Mouse (Mus musculus): Measurements from ENCODE around the gene Wnk2. TPM values are rescaled to one million over a fixed set of nuclear protein-coding genes. Genes with fewer than 3 reads are reported as not detected.

The Wnk2 gene
- polyA plus RNA-seq, 1 experiment from 2014 or later: 0.36 TPM

DNA sequence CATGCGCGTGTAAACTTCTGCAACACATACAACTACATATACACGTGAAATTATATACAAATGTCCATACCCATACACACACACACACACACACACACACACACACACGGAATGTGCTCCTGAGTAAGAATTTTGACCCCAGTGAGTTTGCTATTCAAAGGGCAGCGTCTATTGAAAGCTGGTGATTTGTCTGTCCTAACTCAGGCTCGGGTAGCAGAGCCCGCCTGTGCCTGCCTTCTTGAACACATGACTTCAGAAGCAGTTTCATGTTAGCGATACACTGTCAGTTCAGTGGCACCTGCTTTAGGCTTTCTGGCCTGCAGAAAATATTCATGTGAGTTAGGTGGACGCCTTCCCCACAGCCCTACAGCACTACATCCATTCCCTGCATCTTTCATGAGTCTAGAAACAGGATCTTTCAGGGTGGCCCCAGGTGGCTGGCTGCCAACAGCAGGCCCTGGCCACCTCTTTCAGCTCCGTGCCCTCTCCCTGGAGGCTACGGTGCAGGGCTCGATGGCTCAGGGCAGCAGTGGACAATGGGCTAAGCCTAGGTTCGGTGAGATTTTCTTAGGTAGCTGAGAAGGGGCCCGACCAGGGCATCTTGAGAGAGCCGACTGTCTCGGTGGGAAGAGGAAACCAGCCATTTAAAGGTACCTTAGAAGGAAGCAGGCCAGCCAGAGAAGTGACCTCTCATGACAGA, 44.5 kb upstream of the Wnk2 start:
- Histone ChIP-seq H3K9me3 (ENCODE audit: low read length) (no peaks in the 10 kb centered on the region), H3K27me3 (replicated peaks; ENCODE audit: insufficient read depth, low read length) (no peaks in the 10 kb centered on the region), H3K4me3 (ENCODE audit: low read depth, low read length) (no peak overlapping the region), H3K27ac (ENCODE audit: low read length) (no peak overlapping the region), H3K36me3 (ENCODE audit: insufficient read depth, low read length) (0 out of 2 replicates have a peak, but pooled peaks cover 15% of the 10 kb centered on the region), H3K9ac (replicated peaks; ENCODE audit: low read depth) (no peak overlapping the region), H3K4me1 (ENCODE audit: insufficient read depth, low read depth, low read length) (peaks cover 17% of the 10 kb centered on the region), H3K4me2 (replicated peaks; ENCODE audit: low read depth, low read length) (no peak overlapping the region)
- WGBS: 68% methylated on average over 16 of the region's 16 CpGs
- ATAC-seq: no peak
- no peak for TF ChIP-seq EP300 (IDR thresholded peaks at IDR 0.05)
- TF ChIP-seq CTCF (IDR thresholded peaks at IDR 0.05): no peak
- no peak for DNase-seq (ENCODE audit: low spot score)

- Histone ChIP-seq H3K4me2 (replicated peaks; ENCODE audit: low read depth, low read length) (no peak overlapping the region), H3K9ac (replicated peaks; ENCODE audit: low read depth) (no peak overlapping the region), H3K4me3 (ENCODE audit: low read depth, low read length) (no peak overlapping the region), H3K9me3 (ENCODE audit: low read length) (no peaks in the 10 kb centered on the region), H3K27me3 (replicated peaks; ENCODE audit: insufficient read depth, low read length) (no peaks in the 10 kb centered on the region), H3K36me3 (ENCODE audit: insufficient read depth, low read length) (0 out of 2 replicates have a peak, but pooled peaks cover 15% of the 10 kb centered on the region), H3K27ac (ENCODE audit: low read length) (no peak overlapping the region), H3K4me1 (ENCODE audit: insufficient read depth, low read depth, low read length) (peaks cover 21% of the 10 kb centered on the region)
- TF ChIP-seq EP300 (IDR thresholded peaks at IDR 0.05) (no peak), CTCF (IDR thresholded peaks at IDR 0.05) (no peak)
- no peak for ATAC-seq
- no peak for DNase-seq (ENCODE audit: low spot score)
- WGBS: 60% methylated on average over 5 of the region's 5 CpGs
These were observed 43.8 kb upstream of the Wnk2 start for GRCm38 (mm10) chr13:49191673-49192035.

DNA sequence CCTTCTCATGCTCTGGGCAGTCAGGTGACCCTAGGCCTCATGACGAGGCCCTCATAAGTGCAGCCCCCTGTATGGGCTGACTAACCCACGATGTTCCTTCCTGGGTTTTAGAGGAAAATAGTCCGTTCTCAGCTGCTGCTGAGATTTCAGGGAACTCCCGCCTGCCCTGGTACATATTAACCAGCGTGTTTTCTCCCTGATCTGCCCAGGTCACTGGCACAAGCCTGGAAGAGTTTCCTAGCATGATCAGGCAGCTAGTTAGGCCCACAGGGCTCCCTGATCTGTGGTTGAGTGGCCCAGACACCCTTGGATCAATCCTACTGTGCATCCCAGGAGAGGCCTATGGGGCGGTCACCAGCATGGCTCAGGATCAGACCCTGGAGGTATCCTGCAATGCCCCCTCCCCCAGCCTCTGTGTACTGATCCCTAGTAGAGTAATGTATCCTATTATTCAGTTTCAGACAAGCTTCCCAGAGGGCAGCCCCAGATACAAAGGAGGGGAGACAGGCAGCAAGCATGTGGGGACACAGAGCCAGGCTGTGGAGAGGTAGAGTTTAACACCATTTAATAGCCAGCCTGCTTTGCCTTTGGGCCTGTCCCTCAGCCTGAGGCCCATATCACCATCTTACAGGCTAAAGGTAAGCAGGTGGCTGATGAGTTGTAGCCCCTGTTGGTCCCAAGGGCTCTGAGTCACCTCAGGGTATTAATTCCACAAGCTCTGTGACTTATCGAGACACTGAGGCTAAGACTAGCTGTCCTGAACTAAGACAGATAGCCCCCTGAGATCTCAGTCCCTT, 43.3 kb upstream of the Wnk2 start:
- Histone ChIP-seq H3K9ac (replicated peaks; ENCODE audit: low read depth) (no peak overlapping the region), H3K27ac (ENCODE audit: low read length) (no peak overlapping the region), H3K4me1 (ENCODE audit: insufficient read depth, low read depth, low read length) (peaks cover 24% of the 10 kb centered on the region)

GRCm38 (mm10) chr13:49189970-49190870, 42.4 kb upstream of the Wnk2 start:
- H3K36me3 ChIP-seq (ENCODE audit: insufficient read depth, low read length): 0 out of 2 replicates have a peak, but pooled peaks cover 4% of the 10 kb centered on the region
- H3K4me2 ChIP-seq (replicated peaks; ENCODE audit: low read depth, low read length): no peak overlapping the region
- no peak overlapping the region for H3K9ac ChIP-seq (replicated peaks; ENCODE audit: low read depth)
- peak; percentile 27 for ATAC-seq
- H3K9me3 ChIP-seq (ENCODE audit: low read length): no peaks in the 10 kb centered on the region
- H3K4me1 ChIP-seq (ENCODE audit: insufficient read depth, low read depth, low read length): peaks cover 24% of the 10 kb centered on the region
- DNase-seq (ENCODE audit: low spot score): peak; percentile 62
- 45% methylated on average over 12 of the region's 12 CpGs for WGBS
- TF ChIP-seq EP300 (IDR thresholded peaks at IDR 0.05) (peak; percentile 83), CTCF (IDR thresholded peaks at IDR 0.05) (no peak)
- H3K27ac ChIP-seq (ENCODE audit: low read length): peak overlapping the region; percentile 32; the same call in 1 of the 2 replicates
- H3K4me3 ChIP-seq (ENCODE audit: low read depth, low read length): no peak overlapping the region
- H3K27me3 ChIP-seq (replicated peaks; ENCODE audit: insufficient read depth, low read length): no peaks in the 10 kb centered on the region

More for the DNA sequence above, 43.3 kb upstream of the Wnk2 start:
- 79% methylated on average over 7 of the region's 7 CpGs for WGBS
- no peak for ATAC-seq
- H3K4me2 ChIP-seq (replicated peaks; ENCODE audit: low read depth, low read length): no peak overlapping the region
- no peak overlapping the region for H3K4me3 ChIP-seq (ENCODE audit: low read depth, low read length)
- no peaks in the 10 kb centered on the region for H3K9me3 ChIP-seq (ENCODE audit: low read length)
- no peaks in the 10 kb centered on the region for H3K27me3 ChIP-seq (replicated peaks; ENCODE audit: insufficient read depth, low read length)
- no peak for TF ChIP-seq CTCF (IDR thresholded peaks at IDR 0.05)
- TF ChIP-seq EP300 (IDR thresholded peaks at IDR 0.05): no peak
- no peak for DNase-seq (ENCODE audit: low spot score)
- H3K36me3 ChIP-seq (ENCODE audit: insufficient read depth, low read length): 0 out of 2 replicates have a peak, but pooled peaks cover 13% of the 10 kb centered on the region

DNA sequence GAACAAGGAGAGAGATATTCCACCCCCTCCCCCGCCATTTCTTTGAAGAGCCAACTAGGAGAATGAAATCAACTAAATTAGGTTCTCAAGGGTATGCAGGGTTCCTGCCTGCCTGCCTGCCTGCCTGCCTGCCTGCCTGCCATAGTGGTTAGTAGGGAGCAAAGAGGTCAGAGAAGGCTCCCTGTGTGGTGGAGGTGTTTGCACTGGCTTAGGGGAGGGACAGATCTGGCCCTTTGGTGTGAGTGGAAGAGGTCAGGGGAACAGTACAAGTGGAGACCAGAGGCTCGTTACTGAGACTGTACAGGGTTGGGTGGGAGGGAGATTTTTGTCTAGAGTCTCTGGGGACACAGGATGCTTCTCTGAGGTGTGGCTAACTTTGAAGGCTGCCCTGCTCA, 41.1 kb upstream of the Wnk2 start:
- WGBS: 63% methylated on average over 2 of the region's 2 CpGs
- Histone ChIP-seq H3K9me3 (ENCODE audit: low read length) (no peaks in the 10 kb centered on the region), H3K27me3 (replicated peaks; ENCODE audit: insufficient read depth, low read length) (no peaks in the 10 kb centered on the region), H3K4me1 (ENCODE audit: insufficient read depth, low read depth, low read length) (peaks cover 24% of the 10 kb centered on the region), H3K36me3 (ENCODE audit: insufficient read depth, low read length) (no peaks in the 10 kb centered on the region), H3K27ac (ENCODE audit: low read length) (no peak overlapping the region), H3K4me3 (ENCODE audit: low read depth, low read length) (no peak overlapping the region), H3K9ac (replicated peaks; ENCODE audit: low read depth) (no peak overlapping the region), H3K4me2 (replicated peaks; ENCODE audit: low read depth, low read length) (no peak overlapping the region)
- TF ChIP-seq EP300 (IDR thresholded peaks at IDR 0.05) (no peak), CTCF (IDR thresholded peaks at IDR 0.05) (no peak)
- ATAC-seq (no peak), DNase-seq (ENCODE audit: low spot score) (no peak)

All from lung, postnatal 0 days (tissue).